Mouse (Mus musculus) E14TG2a.4 (cell line): Measurements from ENCODE around the gene Nup214.

Source experiments
- H3K27me3 ChIP-seq: 2 replicates; pipeline ENCODE4 v1.6.1; 2014; ENCODE audit warnings: low read length, control low read depth; ENCODE audit not compliant: insufficient read depth
- H3K36me3 ChIP-seq: 2 replicates; pipeline ENCODE4 v1.6.1; 2014; ENCODE audit warnings: low read length, control low read depth; ENCODE audit not compliant: insufficient read depth
- H3K4me1 ChIP-seq: replicated peaks from 2 replicates; pipeline ENCODE4 v1.6.1; 2014; ENCODE audit warnings: low read depth, low read length, control low read depth
- H3K4me3 ChIP-seq: replicated peaks from 2 replicates; pipeline ENCODE4 v1.5.1; 2014; ENCODE audit warnings: mild to moderate bottlenecking, low read length
- H3K9me3 ChIP-seq: 2 replicates; pipeline ENCODE4 v1.6.1; 2014; ENCODE audit warnings: low read length, control low read depth
- CTCF ChIP-seq: conservative IDR thresholded peaks from 2 replicates; pipeline ENCODE4 v1.5.1; 2014; ENCODE audit warnings: low read length
- NANOG ChIP-seq: IDR thresholded peaks from 2 replicates; pipeline ENCODE4 v1.6.1; 2014; ENCODE audit warnings: borderline replicate concordance, low read length, mixed read lengths
- POU5F1 ChIP-seq: IDR thresholded peaks from 2 replicates; pipeline ENCODE4 v1.6.1; 2014; ENCODE audit warnings: low read length, borderline replicate concordance

Nup214 gene

DNA sequence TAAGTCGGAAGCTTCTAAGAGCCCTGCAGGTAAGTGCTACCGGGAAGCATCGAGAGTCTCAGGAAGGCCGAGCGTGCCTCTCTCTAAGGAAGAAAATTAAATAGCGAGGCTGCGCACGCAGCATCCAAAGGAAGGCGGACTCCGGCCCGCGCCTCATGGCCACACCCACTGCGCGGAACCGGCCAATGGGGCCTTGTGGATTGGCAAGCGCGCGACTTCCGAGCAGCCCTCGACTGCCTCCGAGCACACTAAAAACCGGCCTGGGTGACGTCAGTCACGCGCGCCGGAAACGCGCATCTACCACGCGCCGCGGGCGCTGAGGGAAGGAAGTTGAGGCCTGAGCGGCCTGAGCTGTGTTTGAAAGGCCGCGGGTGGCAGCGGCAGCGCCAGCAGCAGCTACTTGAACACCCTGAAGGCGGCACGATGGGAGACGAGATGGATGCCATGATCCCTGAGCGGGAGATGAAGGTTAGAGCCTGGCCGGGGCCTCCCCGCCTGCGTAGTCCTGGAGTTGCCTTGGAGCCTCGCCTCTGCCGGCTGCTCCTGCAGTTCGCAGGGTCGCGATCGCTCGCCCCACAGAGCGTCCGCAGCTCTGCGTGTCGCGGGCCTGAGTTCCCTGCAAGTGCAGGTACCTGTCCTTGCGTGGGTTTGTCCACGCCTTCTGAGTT lies at the start of gene Nup214:
Nup214 (plus strand) TSS at position 296 of the 668 bp plus-strand sequence.
- peaks cover 24% of the 10 kb centered on the region for H3K4me1 ChIP-seq
- H3K27me3 ChIP-seq, result peaks cover 20% of the 10 kb centered on the region
- no peaks in the 10 kb centered on the region for H3K9me3 ChIP-seq
- H3K36me3 ChIP-seq, result peaks cover 33% of the 10 kb centered on the region
- H3K4me3 ChIP-seq, result peak within 1 kb of the TSS; percentile 98
- TF ChIP-seq CTCF, result no peak
- no peak for TF ChIP-seq NANOG
- no peak for TF ChIP-seq POU5F1

DNA sequence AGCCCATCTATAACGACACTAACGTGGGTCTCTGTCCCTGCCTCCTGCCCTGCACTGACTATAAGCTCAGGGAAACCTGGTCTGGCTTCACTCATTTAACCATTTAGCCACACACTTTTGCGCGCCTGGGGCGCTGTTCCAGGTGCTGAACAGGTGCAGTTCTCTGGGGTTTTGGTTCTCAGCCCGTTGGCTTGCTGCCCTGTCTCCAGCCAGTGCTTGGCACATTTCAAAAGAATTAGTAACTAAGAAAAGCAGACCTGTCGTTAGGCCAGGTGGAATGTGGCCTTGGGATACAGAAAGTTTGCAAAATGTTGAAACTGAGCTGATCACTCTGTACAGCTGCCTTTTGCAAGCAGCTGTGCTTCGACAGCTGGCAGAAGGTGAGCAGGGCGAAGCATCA lies 49.4 kb upstream of the Nup214 start:
- Histone ChIP-seq H3K9me3 (no peaks in the 10 kb centered on the region), H3K27me3 (peaks cover 61% of the 10 kb centered on the region), H3K4me1 (peaks cover 3% of the 10 kb centered on the region; the same call in 1 of the 2 replicates), H3K36me3 (no peaks in the 10 kb centered on the region), H3K4me3 (no peak overlapping the region)
- TF ChIP-seq NANOG (no peak), POU5F1 (no peak), CTCF (no peak)

DNA sequence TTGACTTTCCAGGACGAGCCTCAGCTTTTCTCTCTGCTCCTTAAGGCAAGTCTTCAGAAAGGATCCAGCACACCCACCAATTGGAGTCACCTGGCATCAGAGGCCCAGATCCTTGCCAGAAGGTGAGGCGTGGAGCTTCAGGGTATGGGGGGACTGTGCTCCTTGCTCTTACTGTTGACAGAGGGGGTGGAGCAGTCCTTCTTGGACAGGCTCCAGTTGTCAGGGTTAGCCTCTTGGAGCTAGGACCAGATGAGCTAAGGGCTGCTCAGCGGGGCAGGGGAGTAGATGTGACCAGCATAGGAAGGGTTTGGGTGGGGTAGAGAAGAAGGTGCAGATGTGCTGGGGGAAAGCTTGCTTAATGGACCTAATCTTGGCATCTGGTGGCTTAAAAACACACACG lies 48.3 kb upstream of the Nup214 start:
- no peaks in the 10 kb centered on the region for H3K9me3 ChIP-seq
- H3K27me3 ChIP-seq, result peaks cover 55% of the 10 kb centered on the region
- H3K4me3 ChIP-seq, result no peak overlapping the region
- H3K36me3 ChIP-seq, result no peaks in the 10 kb centered on the region
- no peaks in the 10 kb centered on the region for H3K4me1 ChIP-seq
- no peak for TF ChIP-seq NANOG
- no peak for TF ChIP-seq CTCF
- TF ChIP-seq POU5F1, result no peak

DNA sequence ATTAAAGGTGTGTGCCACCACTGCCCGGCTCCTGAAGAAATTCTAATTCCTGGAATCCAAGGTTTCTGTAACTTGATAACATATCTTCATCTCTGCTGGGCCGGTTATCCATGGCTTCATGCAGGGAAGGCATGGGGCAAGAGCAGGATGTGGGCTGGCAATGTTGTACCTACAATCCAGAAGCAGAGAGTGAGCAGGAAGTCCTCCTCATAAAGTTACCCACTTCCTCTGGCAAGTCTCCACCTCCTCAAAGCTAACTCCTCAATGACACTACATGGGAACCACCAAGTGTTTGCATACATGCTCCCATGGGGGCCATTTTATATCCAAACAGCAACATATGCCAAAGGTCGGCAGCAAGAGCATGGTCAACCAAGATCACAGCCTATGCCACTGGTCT lies 44.6 kb upstream of the Nup214 start:
- Histone ChIP-seq H3K4me3 (no peak overlapping the region), H3K27me3 (peaks cover 20% of the 10 kb centered on the region), H3K36me3 (no peaks in the 10 kb centered on the region), H3K4me1 (peaks cover 3% of the 10 kb centered on the region; the same call in 1 of the 2 replicates), H3K9me3 (peaks cover 9% of the 10 kb centered on the region)
- TF ChIP-seq NANOG (no peak), CTCF (no peak), POU5F1 (no peak)

- peak; percentile 50; the same call in 1 of the 2 replicates for TF ChIP-seq NANOG
- no peak for TF ChIP-seq CTCF
- Histone ChIP-seq H3K36me3 (no peaks in the 10 kb centered on the region), H3K4me1 (peaks cover 3% of the 10 kb centered on the region; the same call in 1 of the 2 replicates), H3K9me3 (peaks cover 9% of the 10 kb centered on the region), H3K27me3 (peaks cover 17% of the 10 kb centered on the region), H3K4me3 (no peak overlapping the region)
Observed at GRCm38 (mm10) chr2:31934551-31934950, 39.7 kb upstream of the Nup214 start.

- H3K9me3 ChIP-seq, result peaks cover 9% of the 10 kb centered on the region
- H3K27me3 ChIP-seq, result peaks cover 20% of the 10 kb centered on the region
- TF ChIP-seq CTCF (no peak), POU5F1 (no peak), NANOG (no peak)
- H3K4me3 ChIP-seq, result no peak overlapping the region
- no peaks in the 10 kb centered on the region for H3K36me3 ChIP-seq
- peaks cover 3% of the 10 kb centered on the region; the same call in 1 of the 2 replicates for H3K4me1 ChIP-seq
Observed at GRCm38 (mm10) chr2:31935054-31935453, 39.2 kb upstream of the Nup214 start.

DNA sequence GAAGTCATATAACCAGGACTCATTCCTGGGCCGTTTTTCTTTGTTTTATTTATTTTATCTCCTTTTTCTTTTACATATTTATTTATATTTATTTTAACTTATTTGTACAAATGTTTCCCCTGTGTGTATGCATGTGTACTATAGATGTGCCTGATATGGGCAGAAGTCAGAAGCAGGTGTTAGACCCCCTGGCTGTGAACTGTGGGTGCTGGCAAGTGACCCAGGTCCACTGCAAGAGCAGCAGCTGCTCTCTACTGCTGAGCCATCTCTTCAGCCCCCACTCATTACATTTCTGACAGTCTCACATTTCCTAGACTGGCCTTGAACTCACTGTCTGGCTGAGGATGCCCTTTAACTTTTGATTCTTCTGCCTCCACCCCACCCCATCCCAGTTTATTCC lies 35.9 kb upstream of the Nup214 start:
- H3K4me1 ChIP-seq, result peaks cover 3% of the 10 kb centered on the region; the same call in 1 of the 2 replicates
- TF ChIP-seq POU5F1 (no peak), NANOG (no peak), CTCF (no peak)
- peaks cover 21% of the 10 kb centered on the region for H3K27me3 ChIP-seq
- peaks cover 8% of the 10 kb centered on the region for H3K9me3 ChIP-seq
- no peaks in the 10 kb centered on the region for H3K36me3 ChIP-seq
- no peak overlapping the region for H3K4me3 ChIP-seq

DNA sequence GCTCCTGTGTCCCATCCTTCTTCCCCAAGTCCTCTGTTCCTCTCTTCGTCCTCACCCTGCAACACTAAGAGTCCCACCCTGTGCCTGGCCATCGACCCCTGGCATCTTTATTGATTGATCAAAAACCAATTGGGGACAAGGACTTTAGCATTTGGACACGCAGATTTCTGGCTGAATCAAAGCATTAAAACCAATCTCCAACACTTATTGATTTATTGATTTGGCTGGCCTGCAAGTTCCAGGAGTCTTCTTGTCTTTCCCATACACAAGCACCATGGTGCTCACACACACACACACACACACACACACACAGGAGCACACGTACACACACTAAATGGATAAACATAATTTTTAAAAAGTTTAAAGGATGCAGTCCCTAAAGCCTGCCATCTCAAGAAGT lies 31.2 kb upstream of the Nup214 start:
- TF ChIP-seq NANOG (no peak), CTCF (no peak), POU5F1 (no peak)
- peaks cover 36% of the 10 kb centered on the region for H3K27me3 ChIP-seq
- H3K9me3 ChIP-seq, result no peaks in the 10 kb centered on the region
- H3K4me1 ChIP-seq, result no peaks in the 10 kb centered on the region
- H3K36me3 ChIP-seq, result no peaks in the 10 kb centered on the region
- H3K4me3 ChIP-seq, result no peak overlapping the region

DNA sequence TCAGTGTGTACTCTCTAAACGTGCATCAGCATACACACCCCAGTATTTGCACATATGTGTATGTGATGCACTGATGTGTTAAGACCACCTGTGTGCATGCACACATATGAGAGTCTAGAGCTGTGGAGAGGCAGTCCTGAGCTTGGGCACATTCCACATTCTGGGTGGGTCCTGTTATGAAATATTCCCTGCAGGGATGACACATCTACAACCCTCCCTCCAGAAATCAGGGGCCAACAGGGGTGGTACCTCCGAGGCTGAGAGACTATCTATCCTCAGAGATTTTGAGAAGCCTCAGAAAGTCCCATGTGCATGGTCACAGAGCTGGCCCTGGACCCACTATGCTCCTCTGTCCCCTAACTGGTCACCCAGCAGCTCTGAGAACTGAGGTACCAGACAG lies 28.7 kb upstream of the Nup214 start:
- no peaks in the 10 kb centered on the region for H3K36me3 ChIP-seq
- no peak overlapping the region for H3K4me3 ChIP-seq
- H3K27me3 ChIP-seq, result peaks cover 56% of the 10 kb centered on the region
- peaks cover 12% of the 10 kb centered on the region for H3K4me1 ChIP-seq
- H3K9me3 ChIP-seq, result no peaks in the 10 kb centered on the region
- no peak for TF ChIP-seq NANOG
- no peak for TF ChIP-seq POU5F1
- no peak for TF ChIP-seq CTCF

DNA sequence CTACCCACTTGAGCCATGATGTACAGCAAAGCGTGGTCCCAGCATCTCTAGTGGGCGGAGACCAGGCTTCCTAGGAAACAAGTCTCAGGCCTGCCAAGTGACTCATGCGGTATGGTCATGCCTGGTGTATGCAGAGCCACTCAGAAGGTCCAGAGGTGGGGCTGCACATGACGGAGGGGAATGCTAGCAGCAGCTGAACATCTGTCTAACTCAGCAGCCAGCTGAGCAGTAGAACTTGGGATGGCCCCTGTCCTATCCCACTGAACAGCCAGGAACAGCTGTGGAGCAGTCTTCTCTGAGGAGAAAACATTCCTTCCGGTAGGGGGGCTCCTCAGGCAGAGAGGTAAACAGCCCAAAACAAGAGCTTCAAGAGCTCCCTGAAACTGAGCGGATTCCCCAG lies 25.8 kb upstream of the Nup214 start:
- H3K36me3 ChIP-seq, result no peaks in the 10 kb centered on the region
- H3K4me3 ChIP-seq, result no peak overlapping the region
- H3K27me3 ChIP-seq, result peaks cover 79% of the 10 kb centered on the region
- H3K9me3 ChIP-seq, result no peaks in the 10 kb centered on the region
- H3K4me1 ChIP-seq, result peaks cover 22% of the 10 kb centered on the region
- no peak for TF ChIP-seq NANOG
- TF ChIP-seq CTCF, result no peak
- no peak for TF ChIP-seq POU5F1
